Mouse (Mus musculus): ENCODE results near the gene Gcnt4. TPM values are rescaled to one million over a fixed set of nuclear protein-coding genes. Genes with fewer than 3 reads are reported as not detected.

Gcnt4 gene
- polyA plus RNA-seq, 1 experiment from 2014 or later = 1.6 TPM

Other genes with a start within 250 kb of the Gcnt4 start
- 0.03 TPM in 1 of 2 replicates, not detected in the other for gene Ankrd31, start 176.4 kb upstream of the Gcnt4 start, polyA plus RNA-seq (2015; fragmentation: Nextera tagmentation; extraction: Ambion mirVana)
- not detected in 2 replicates for gene 1700029F12Rik, start 109.7 kb downstream of the Gcnt4 start, polyA plus RNA-seq (2015; fragmentation: Nextera tagmentation; extraction: Ambion mirVana)
- 3.0 and 3.4 TPM in 2 replicates for gene Fam169a, start 142.6 kb downstream of the Gcnt4 start, polyA plus RNA-seq (2015; fragmentation: Nextera tagmentation; extraction: Ambion mirVana)
- gene Gm6169, start 174.5 kb downstream of the Gcnt4 start, polyA plus RNA-seq (2015; fragmentation: Nextera tagmentation; extraction: Ambion mirVana) = 2.7 and 3.8 TPM in 2 replicates
- gene Gfm2, start 213.2 kb downstream of the Gcnt4 start, polyA plus RNA-seq (2015; fragmentation: Nextera tagmentation; extraction: Ambion mirVana) = 32.9 and 33.7 TPM in 2 replicates
- 54.5 and 57.0 TPM in 2 replicates for gene Nsa2, start 213.2 kb downstream of the Gcnt4 start, polyA plus RNA-seq (2015; fragmentation: Nextera tagmentation; extraction: Ambion mirVana)

Measured in kidney, embryonic 15.5 days (tissue).